Mouse (Mus musculus): Measurements from ENCODE around the gene Znhit1. TPM values are rescaled to one million over a fixed set of nuclear protein-coding genes. Genes with fewer than 3 reads are reported as not detected.

Znhit1 gene
- polyA plus RNA-seq, 1 experiment from 2014 or later, result 79.5 TPM

DNA sequence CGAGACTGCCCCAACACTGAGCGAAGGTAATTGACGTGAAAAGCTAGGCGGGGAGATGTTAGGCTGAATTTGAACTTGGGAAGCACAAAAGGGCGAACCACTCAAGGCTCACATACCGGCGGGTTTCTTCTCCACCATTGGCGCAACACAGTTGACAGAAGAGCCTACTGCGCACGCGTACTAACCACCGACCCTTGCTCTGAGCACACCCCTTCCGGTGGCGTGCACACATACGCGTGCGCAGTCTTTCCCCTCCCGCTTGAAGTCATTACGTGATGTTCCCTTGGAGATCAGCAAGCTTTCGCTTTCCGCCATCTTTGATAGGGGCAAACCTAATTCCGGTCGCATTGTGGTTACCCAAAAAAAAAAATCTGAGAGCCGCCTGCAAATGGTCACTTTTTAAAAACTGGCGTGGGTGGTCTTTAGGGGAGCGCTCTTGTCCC is 1.1 kb downstream of the Znhit1 start, which contains the start of gene Plod3:
Gene Plod3 (plus strand): TSS at position 325 of the 443 bp plus-strand sequence.
- Histone ChIP-seq H3K9ac (peak within 1 kb of the TSS; percentile 93), H3K9me3 (replicated peaks) (no peaks in the 10 kb centered on the region), H3K27me3 (no peaks in the 10 kb centered on the region), H3K4me3 (peak within 1 kb of the TSS; percentile 84), H3K27ac (peak within 1 kb of the TSS; percentile 87), H3K4me2 (peak within 1 kb of the TSS; percentile 90), H3K36me3 (peaks cover 28% of the 10 kb centered on the region), H3K4me1 (replicated peaks) (peaks cover 23% of the 10 kb centered on the region)
- peak; percentile 95 for ATAC-seq (replicated peaks; ENCODE audit: insufficient number of reproducible peaks, insufficient read depth, low FRiP score, low read depth)
- under 1% methylated on average over 26 of the region's 26 CpGs for WGBS

DNA sequence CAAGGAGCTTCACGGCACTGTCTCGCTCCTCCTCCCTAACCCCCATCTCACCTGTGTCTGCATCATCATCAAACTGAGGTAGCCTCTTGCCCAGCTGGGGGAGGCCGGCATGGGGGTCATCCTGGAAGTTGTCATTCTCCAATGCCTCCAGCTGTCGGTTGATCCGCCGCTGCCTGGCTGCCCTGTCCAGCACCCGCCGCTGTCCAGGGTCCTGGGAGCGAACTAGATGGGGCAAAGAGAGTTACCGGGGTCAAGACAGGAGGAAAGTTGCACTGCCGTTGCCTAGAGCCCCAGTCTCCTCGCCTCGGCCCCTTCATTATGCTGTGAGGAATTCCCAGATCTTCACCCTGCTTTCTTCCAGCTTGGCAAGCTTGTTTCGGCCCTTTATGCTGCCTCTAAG is 3.0 kb downstream of the Znhit1 start:
- Histone ChIP-seq H3K4me2 (no peak overlapping the region), H3K9me3 (replicated peaks) (no peaks in the 10 kb centered on the region), H3K4me1 (replicated peaks) (peaks cover 23% of the 10 kb centered on the region), H3K9ac (no peak overlapping the region), H3K36me3 (peaks cover 20% of the 10 kb centered on the region), H3K27ac (no peak overlapping the region), H3K4me3 (no peak overlapping the region), H3K27me3 (no peaks in the 10 kb centered on the region)
- no peak for ATAC-seq (replicated peaks; ENCODE audit: insufficient number of reproducible peaks, insufficient read depth, low FRiP score, low read depth)
- 53% methylated on average over 14 of the region's 14 CpGs for WGBS

DNA sequence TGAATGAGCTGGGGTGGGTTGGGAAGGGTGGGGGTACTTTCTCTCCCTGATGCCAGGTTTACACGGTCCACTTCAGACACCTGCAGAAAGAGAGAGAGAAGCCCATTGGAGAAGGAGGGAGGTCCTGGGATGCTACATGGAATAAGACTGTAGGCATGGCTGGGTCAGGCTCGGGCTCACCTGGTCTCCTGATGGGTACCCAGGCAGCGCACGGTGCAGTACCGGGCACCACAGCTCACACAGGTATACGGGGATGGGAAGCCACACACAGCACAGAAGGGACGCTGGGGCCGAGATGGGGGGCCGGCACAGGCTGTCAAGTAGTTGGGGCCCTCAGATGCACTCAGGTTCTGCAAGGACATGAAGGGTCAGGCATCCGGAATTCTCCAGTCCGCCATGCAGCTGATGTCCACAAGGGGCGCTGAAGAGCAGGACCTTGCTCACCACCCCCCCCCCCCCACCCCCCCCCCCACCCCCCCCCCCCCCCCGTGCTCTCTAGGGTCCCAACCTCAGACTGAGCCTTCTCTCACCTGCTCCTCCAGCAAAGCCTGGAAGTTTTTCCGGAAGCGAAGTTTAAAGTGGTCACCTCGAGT is 5.4 kb downstream of the Znhit1 start:
- peaks cover 13% of the 10 kb centered on the region for H3K4me1 ChIP-seq (replicated peaks)
- H3K27me3 ChIP-seq, result no peaks in the 10 kb centered on the region
- 45% methylated on average over 16 of the region's 16 CpGs for WGBS
- no peak overlapping the region for H3K4me3 ChIP-seq
- peaks cover 17% of the 10 kb centered on the region for H3K36me3 ChIP-seq
- no peak overlapping the region for H3K4me2 ChIP-seq
- no peak for ATAC-seq (replicated peaks; ENCODE audit: insufficient number of reproducible peaks, insufficient read depth, low FRiP score, low read depth)
- no peaks in the 10 kb centered on the region for H3K9me3 ChIP-seq (replicated peaks)
- H3K9ac ChIP-seq, result no peak overlapping the region
- H3K27ac ChIP-seq, result no peak overlapping the region

DNA sequence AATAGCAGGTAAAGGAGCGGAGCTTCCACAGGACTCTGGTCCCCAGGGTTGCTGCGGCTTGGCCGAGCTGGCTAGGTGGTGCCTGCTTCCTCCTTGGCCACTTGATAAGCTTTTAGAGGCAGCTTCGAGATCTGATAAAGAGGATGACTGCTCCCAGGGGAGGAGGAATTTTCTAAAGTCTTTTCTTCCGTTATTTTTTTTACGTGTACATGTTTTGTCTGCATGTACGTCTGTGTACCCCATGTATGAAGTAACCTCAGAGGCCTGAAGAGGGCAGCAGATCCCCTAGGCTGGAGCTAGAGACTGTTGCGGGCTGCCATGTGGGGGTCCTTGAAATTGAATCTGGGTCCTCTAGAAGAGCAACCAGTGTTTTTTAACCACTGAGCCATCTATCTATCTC is 6.8 kb downstream of the Znhit1 start:
- Histone ChIP-seq H3K9ac (no peak overlapping the region), H3K27me3 (no peaks in the 10 kb centered on the region), H3K36me3 (peaks cover 17% of the 10 kb centered on the region), H3K4me3 (no peak overlapping the region), H3K4me1 (replicated peaks) (peaks cover 7% of the 10 kb centered on the region), H3K27ac (no peak overlapping the region), H3K9me3 (replicated peaks) (no peaks in the 10 kb centered on the region), H3K4me2 (no peak overlapping the region)
- WGBS, result 88% methylated on average over 8 of the region's 8 CpGs
- no peak for ATAC-seq (replicated peaks; ENCODE audit: insufficient number of reproducible peaks, insufficient read depth, low FRiP score, low read depth)

DNA sequence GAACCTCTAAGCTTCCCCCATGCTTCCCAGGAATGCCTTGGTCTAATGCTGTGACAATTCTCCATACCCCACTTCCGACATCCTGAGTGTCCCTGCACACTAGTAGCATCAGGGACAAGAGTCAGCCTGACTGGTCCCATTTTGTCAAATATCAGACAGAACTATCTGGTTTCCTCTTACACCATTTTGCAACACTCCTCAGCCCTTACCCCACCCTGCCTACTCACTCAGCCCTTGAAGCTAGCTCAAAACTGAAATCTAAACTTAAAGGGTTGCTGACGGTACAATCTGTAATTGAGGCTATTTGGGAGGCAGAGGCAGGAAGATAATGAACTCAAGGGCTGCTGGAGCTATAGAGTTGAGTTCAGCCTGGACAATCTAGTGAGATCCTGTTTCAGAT is 8.1 kb downstream of the Znhit1 start:
- Histone ChIP-seq H3K27ac (no peak overlapping the region), H3K4me1 (replicated peaks) (0 out of 2 replicates have a peak, but pooled peaks cover 2% of the 10 kb centered on the region), H3K36me3 (peaks cover 17% of the 10 kb centered on the region), H3K4me3 (no peak overlapping the region), H3K4me2 (no peak overlapping the region), H3K27me3 (no peaks in the 10 kb centered on the region), H3K9me3 (replicated peaks) (no peaks in the 10 kb centered on the region), H3K9ac (no peak overlapping the region)
- 78% methylated on average over 2 of the region's 2 CpGs for WGBS
- ATAC-seq (replicated peaks; ENCODE audit: insufficient number of reproducible peaks, insufficient read depth, low FRiP score, low read depth), result no peak

DNA sequence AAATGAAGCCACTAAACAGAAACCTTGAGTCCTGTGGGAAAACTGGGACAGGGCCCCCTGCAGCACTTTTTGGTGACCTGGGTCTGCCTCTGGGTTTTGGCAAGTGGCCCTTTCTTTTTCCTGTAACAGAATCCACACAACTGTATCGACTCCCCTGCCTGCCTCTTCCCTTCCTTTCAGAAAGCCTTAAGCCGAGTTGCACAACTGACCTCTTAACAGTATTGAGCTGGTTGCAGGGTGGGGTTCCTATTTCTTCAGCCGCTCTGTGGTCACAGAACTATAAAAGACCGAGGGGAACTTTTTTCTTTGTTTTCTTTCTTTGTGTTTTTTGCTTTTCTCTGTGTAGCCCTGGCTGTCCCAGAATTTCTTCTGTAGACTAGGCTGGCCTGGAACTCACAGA is 10.1 kb downstream of the Znhit1 start:
- H3K4me3 ChIP-seq, result no peak overlapping the region
- no peaks in the 10 kb centered on the region for H3K27me3 ChIP-seq
- ATAC-seq (replicated peaks; ENCODE audit: insufficient number of reproducible peaks, insufficient read depth, low FRiP score, low read depth), result no peak
- WGBS, result 72% methylated on average over 4 of the region's 4 CpGs
- peaks cover 17% of the 10 kb centered on the region for H3K36me3 ChIP-seq
- no peak overlapping the region for H3K4me2 ChIP-seq
- no peak overlapping the region for H3K27ac ChIP-seq
- no peaks in the 10 kb centered on the region for H3K9me3 ChIP-seq (replicated peaks)
- 0 out of 2 replicates have a peak, but pooled peaks cover 2% of the 10 kb centered on the region for H3K4me1 ChIP-seq (replicated peaks)
- H3K9ac ChIP-seq, result no peak overlapping the region

DNA sequence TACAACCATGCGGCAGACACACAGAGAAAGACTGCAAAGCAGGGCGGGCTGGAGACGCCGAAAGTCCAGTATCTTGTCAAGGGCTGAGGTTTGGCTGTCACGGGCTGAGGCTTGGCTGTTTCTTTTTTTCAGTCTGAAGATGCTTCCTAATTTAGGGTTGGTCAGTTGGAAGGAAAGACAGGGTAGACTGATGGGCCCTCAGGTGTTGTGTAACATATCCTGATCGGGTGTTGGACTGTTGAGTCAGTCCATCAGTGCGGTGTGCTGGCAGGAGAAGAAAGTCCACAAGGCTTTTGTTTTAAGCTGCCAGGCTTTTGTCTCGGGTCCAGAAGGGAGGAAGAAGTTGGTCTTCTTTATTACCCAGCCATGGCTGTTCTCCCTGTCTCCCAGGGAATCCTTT is 14.2 kb downstream of the Znhit1 start:
- WGBS, result 56% methylated on average over 8 of the region's 8 CpGs

DNA sequence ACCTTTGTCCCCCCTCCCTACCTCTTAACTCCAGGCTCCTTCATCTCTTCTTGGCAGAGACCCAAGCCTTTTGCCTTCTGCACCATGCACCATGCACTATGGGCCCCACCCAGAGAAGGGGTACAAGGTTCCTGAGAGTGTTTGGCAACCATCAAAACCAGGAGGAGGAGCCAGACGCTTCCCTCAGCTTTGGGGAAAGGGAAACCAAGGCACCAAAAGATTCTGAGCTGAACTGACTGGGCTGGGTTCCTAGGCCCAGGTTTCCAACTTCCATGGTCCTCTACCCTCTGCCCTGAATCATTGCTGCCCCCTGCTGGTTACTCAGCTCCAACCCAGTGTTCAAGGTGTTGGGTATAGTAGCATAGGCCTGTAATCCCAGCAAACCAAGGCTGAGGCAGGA is 17.1 kb downstream of the Znhit1 start:
- Histone ChIP-seq H3K36me3 (peaks cover 6% of the 10 kb centered on the region; the same call in 1 of the 2 replicates), H3K9ac (no peak overlapping the region), H3K4me3 (no peak overlapping the region), H3K9me3 (replicated peaks) (no peaks in the 10 kb centered on the region), H3K27me3 (no peaks in the 10 kb centered on the region), H3K27ac (no peak overlapping the region), H3K4me1 (replicated peaks) (peaks cover 19% of the 10 kb centered on the region), H3K4me2 (no peak overlapping the region)
- WGBS, result 54% methylated on average over 1 of the region's 1 CpGs
- ATAC-seq (replicated peaks; ENCODE audit: insufficient number of reproducible peaks, insufficient read depth, low FRiP score, low read depth), result no peak

More for the DNA sequence above, 14.2 kb downstream of the Znhit1 start:
- no peaks in the 10 kb centered on the region for H3K36me3 ChIP-seq
- no peak for ATAC-seq (replicated peaks; ENCODE audit: insufficient number of reproducible peaks, insufficient read depth, low FRiP score, low read depth)
- no peaks in the 10 kb centered on the region for H3K4me1 ChIP-seq (replicated peaks)
- no peak overlapping the region for H3K27ac ChIP-seq
- H3K9ac ChIP-seq, result no peak overlapping the region
- H3K4me3 ChIP-seq, result no peak overlapping the region
- H3K4me2 ChIP-seq, result no peak overlapping the region
- H3K9me3 ChIP-seq (replicated peaks), result no peaks in the 10 kb centered on the region
- no peaks in the 10 kb centered on the region for H3K27me3 ChIP-seq

DNA sequence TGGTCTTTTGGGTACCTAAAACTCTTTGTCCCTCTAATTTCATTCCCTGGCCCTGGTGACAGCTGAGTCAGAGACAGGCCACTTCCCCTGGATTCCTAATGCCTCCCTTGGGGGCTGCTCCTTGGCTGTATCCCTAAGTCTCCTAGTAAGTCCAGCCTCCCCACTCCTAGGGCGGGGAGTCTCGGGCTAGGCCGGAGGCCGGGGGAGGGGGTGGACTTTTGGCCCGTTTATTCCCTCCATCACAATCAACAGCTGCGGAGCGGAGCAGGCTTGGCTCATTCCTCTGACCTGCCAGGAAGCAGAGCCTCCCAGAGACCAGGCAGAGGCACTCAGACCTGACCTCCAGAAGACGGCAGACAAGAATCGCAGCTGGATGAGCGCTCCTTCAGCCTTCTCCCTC is 20.2 kb downstream of the Znhit1 start:
- Histone ChIP-seq H3K4me2 (0 out of 2 replicates have a peak overlapping the region, but pooled peaks have one; percentile 9), H3K4me3 (no peak overlapping the region), H3K9ac (no peak overlapping the region), H3K36me3 (peaks cover 26% of the 10 kb centered on the region), H3K4me1 (replicated peaks) (peaks cover 36% of the 10 kb centered on the region), H3K27ac (peak overlapping the region; percentile 78), H3K9me3 (replicated peaks) (no peaks in the 10 kb centered on the region), H3K27me3 (no peaks in the 10 kb centered on the region)
- WGBS, result 64% methylated on average over 10 of the region's 10 CpGs
- ATAC-seq (replicated peaks; ENCODE audit: insufficient number of reproducible peaks, insufficient read depth, low FRiP score, low read depth), result no peak

DNA sequence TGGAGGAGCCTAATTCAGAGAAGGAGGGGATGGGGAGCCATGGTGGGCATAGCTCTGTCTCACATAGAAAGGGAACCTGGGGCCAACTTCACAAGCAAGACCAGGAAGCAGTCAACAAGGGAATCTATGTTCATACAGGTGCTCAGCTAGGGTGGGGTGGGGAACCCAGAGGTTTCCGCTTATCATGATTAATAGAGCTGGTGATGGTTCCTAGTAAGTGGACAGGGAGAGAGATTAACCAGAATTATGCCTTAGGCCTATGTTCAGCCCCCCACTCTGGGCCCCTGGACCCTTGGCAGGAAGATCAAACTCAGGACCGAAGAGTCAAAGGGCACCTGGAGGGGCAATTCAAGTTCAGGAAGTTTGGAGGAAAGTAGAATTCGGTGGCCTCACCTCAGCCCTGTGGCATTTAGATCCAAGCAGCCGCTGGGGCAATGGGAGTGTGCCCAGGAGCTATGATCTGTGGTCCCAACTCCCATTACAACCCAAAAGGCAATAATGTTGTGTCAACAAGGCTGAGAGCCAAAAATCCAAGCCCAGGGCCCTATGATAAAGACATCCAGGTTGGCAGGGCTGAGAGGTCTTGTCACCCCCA is 20.9 kb downstream of the Znhit1 start:
- no peak for ATAC-seq (replicated peaks; ENCODE audit: insufficient number of reproducible peaks, insufficient read depth, low FRiP score, low read depth)
- 79% methylated on average over 4 of the region's 4 CpGs for WGBS
- Histone ChIP-seq H3K27ac (peak overlapping the region; percentile 78), H3K9ac (no peak overlapping the region), H3K27me3 (no peaks in the 10 kb centered on the region), H3K36me3 (peaks cover 26% of the 10 kb centered on the region), H3K4me1 (replicated peaks) (peaks cover 37% of the 10 kb centered on the region), H3K9me3 (replicated peaks) (no peaks in the 10 kb centered on the region), H3K4me2 (0 out of 2 replicates have a peak overlapping the region, but pooled peaks have one; percentile 9), H3K4me3 (no peak overlapping the region)

DNA sequence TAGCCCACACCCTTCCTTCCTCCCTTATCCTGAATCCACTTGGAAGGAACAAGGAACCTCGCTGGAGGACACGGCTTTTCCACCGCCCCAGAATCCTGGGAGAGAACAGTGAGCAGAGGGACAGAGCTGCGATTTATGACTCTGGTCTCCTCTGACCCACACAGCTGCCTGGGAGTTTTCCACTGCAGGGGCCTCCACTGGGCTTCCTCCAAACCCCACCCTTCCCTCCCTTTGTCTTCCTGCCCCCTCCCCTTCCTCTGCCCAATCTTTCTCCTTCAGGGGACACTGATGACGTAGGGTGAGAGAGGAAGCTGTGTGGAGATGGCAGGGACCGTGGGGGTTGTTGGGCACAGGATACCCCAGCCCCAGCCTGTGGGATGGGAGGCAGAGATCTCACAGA is 21.5 kb downstream of the Znhit1 start, which contains the start of gene Cldn15:
Gene Cldn15 (plus strand): TSS at position 286 of the 400 bp plus-strand sequence.
- 50% methylated on average over 5 of the region's 6 CpGs for WGBS
- peaks cover 26% of the 10 kb centered on the region for H3K36me3 ChIP-seq
- 0 out of 2 replicates have a peak within 1 kb of the TSS, but pooled peaks have one; percentile 9 for H3K4me2 ChIP-seq
- peak within 1 kb of the TSS; percentile 78 for H3K27ac ChIP-seq
- peak; percentile 30; the same call in 1 of the 2 replicates for ATAC-seq (replicated peaks; ENCODE audit: insufficient number of reproducible peaks, insufficient read depth, low FRiP score, low read depth)
- H3K9ac ChIP-seq, result peak within 1 kb of the TSS; percentile 23; the same call in 1 of the 2 replicates
- no peaks in the 10 kb centered on the region for H3K9me3 ChIP-seq (replicated peaks)
- H3K4me1 ChIP-seq (replicated peaks), result peaks cover 40% of the 10 kb centered on the region
- no peak within 1 kb of the TSS for H3K4me3 ChIP-seq
- no peaks in the 10 kb centered on the region for H3K27me3 ChIP-seq
